Mouse (Mus musculus) megakaryocyte, embryonic 14.5 days (primary cell): ENCODE measurements around the gene Lats2.

Experiments
- FLI1 ChIP-seq: IDR thresholded peaks from 2 replicates; pipeline ENCODE4 v1.6.1; 2012; ENCODE audit warnings: low read length, inconsistent platforms, mixed read lengths
- GATA1 ChIP-seq: IDR thresholded peaks from 3 replicates; pipeline ENCODE4 v1.6.1; 2012; ENCODE audit warnings: mixed read lengths, low read length, inconsistent platforms, borderline replicate concordance

DNA sequence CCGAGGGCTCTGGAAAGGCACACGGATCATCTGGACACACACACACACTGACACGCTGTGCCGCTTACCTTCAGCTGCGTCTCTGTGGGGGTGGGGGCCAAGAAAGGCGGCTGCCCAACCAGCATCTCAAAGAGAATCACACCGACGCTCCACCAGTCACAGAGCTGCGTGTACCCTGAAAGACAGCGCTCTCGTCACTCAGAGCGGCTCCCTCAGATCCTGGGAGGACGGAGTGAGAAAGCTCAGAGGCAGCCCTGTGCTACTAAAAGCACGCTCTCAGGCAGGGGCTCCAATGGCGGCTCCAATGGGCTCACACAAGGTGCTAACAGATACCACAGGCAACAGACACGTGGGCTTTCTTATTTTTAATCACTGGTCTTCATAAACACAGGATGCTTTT, 63.9 kb downstream of the Lats2 start:
- no peak for TF ChIP-seq GATA1
- TF ChIP-seq FLI1: no peak
